Mouse (Mus musculus) cortical plate, adult 2 months (tissue): ENCODE data around the gene Chtf18.
A peak's percentile ranks its signal among the peaks of the same experiment; 100 is the strongest.

Source experiments
- CTCF ChIP-seq: fragments of 200-500 bp; IDR thresholded peaks from 2 replicates; pipeline ENCODE4 v1.5.1; 2011; ENCODE audit warnings: mild to moderate bottlenecking, control low read depth, low read length; ENCODE audit not compliant: insufficient read depth; ENCODE audit errors: extremely low read depth
- POLR2A ChIP-seq: fragments of 200-500 bp; IDR thresholded peaks from 2 replicates; pipeline ENCODE4 v1.6.1; 2011; ENCODE audit warnings: mild to moderate bottlenecking, low read length, control low read depth; ENCODE audit not compliant: insufficient read depth; ENCODE audit errors: extremely low read depth

- TF ChIP-seq CTCF (peak; percentile 91), POLR2A (no peak)
These were observed 4.9 kb upstream of the Chtf18 start for GRCm38 (mm10) chr17:25732082-25732481.
